Mouse (Mus musculus) liver, embryonic 14.5 days (tissue): ENCODE measurements around the gene Fmnl3.

ENCODE experiments used
- CTCF ChIP-seq: IDR thresholded peaks from 2 replicates; pipeline ENCODE4 v1.5.1; 2016; ENCODE audit warnings: antibody characterized with exemption, low read depth, control low read depth
- EP300 ChIP-seq: IDR thresholded peaks from 2 replicates; pipeline ENCODE4 v1.6.1; 2016; ENCODE audit warnings: antibody characterized with exemption, low read depth

DNA sequence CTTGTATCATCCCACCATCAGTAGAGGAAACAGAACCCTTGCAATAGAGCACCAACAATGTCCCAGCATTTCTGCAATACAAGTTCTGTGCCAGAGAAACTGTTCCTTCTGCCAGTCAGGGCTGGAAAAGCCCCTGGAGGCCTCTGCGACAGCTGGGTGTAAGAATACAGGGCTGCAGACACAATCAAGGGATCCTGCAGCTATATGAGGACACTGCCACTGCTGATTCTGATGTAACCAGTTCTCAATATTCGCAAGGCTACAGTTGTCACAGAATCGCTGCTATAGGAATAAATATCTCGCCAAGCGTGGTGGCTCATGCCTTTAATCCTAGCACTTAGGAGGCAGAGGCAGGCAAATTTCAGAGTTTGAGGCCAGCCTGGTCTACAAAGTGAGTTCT, 6.0 kb upstream of the Fmnl3 start:
- no peak for TF ChIP-seq CTCF
- no peak for TF ChIP-seq EP300
